Mouse (Mus musculus) brain, adult 2 months (tissue): ENCODE measurements around the gene Slc41a3.
A peak's percentile ranks its signal among the peaks of the same experiment; 100 is the strongest.

Experiments used
- DNase-seq: peaks from one replicate; pipeline ENCODE4 v3.0.0; 2011; ENCODE audit warnings: low read depth, low spot score

The Slc41a3 gene

DNA sequence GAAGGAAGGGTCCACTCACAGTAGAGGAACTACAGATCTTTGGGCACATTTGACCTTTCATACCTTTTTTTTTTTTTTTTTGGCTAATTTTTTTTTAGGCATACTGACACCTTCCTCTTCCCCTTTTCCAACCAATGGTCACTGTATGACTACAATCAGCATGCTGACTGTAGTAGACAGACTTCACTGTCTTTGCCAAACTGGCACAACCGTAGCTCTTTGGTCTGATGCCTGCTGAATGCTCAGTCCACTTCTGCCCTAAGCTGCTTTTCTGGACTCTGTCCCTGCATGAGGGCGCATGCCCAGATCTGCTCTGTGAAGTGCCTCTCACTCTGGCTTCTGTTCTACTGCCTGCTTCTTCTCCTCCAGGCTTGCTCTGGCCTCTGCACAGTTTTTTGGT, 6.9 kb upstream of the Slc41a3 start:
- peak; percentile 98 for DNase-seq

DNA sequence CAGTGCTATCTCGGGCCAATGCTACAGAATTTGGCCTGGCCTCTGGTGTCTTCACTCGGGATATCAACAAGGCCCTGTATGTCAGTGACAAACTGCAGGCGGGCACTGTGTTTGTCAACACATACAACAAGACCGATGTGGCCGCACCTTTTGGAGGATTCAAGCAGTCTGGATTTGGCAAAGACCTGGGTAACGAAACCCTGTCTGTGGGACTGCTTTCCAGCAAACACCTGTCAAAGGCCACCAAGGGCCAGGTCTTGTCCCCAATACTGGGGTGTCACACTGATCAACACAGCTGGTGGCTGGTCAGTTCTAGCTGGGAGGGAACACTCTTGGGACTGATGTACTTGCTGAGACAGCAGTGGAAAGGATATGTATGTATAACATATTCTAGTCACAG, 6.3 kb upstream of the Slc41a3 start:
- no peak for DNase-seq

DNA sequence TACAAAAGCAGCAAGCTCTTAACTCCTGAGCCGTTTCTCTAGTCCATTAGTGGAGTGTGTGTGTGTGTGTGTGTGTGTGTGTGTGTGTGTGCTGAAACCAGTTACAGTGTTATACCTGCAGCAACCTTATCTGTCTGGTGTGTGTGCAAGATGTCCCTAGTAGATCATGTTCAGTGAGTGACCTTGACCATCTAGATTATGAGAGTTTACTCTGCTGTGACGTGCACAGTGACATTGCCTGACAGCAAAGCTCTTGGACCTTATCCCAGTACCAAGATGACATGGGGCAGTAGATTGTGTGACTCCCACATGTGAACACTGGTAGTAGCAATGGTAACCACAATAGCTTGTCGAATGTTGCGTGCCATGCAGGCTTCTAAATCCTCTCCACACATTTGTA, 4.2 kb upstream of the Slc41a3 start:
- DNase-seq, result no peak

DNA sequence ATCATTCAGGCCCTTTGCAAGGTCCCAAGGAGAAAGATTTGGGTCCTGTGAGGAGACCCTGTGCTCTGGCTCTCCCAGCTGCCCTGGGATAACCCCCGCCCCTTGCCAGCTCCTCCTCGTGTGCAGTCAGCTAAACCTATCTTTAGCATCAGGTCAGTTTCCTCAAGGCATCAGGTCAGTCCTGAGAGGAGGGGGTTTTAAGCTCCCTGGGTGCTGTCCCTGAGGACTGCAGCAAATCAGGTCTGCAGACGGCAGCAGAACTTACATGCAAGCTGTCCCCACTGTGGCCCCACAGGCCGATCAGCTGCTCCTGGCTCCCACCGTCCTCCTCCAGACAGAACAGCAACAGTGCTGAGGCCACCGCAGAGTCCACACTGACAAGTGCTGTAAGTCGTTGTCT, 2.8 kb upstream of the Slc41a3 start:
- DNase-seq, result no peak

DNA sequence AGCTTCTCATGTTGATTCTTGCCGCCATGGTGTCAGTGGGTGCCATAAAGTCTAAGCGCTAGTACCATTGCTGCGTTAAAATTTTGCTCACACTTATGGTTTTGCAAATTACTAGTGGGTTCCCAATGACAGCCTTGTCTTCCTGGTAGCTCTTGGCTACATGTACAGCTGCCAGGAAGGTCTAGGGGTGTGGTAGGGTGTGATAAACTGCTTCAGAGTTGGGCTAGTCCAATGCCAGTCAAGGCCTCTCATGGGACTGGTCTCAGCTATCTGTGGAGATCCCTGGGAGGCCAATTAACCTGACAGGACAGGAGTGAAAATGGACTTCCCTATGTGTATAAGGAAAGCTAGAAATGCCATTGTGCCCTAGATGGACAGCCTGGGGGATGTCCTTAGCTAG, 2.2 kb upstream of the Slc41a3 start:
- DNase-seq, result no peak

DNA sequence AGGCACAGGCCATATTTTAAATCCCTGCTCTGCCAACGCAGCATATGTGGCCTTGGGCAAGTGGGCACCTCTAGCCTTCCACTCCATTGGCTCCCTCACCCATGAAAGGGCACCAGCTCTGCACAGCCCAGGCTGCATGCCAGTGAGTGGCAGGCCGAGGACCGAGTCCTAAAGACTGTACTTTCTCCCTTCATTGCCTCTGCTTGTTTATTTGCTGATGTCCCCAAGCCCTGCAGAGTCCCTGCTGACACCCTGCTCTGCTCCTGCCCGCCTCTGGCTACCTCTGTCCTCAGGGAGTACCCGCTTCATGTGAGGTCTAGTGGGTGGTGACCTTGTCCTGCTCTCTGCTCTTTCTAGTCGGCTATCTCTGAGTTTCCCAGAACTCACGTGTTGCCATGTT, 1.4 kb upstream of the Slc41a3 start:
- no peak for DNase-seq

DNA sequence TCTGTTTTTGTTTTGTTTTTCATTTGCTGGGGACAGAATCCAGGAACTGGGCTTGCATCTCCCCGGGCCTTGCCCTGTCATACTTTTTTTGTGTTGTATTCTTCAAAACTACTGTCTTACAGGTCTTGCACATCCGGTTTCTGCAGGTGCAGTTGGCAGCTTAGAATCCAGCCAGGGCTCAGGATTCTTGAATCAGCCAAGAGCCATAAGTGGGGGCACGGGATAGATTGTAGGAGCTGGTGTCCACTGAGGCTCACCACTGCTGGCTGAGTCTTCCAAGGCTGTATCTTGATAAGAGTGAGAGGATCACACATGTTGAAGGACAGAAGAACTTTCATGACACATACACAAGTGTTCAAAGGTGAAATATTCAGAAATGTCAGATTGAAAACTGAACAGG, 395 bp upstream of the Slc41a3 start:
- no peak for DNase-seq

DNA sequence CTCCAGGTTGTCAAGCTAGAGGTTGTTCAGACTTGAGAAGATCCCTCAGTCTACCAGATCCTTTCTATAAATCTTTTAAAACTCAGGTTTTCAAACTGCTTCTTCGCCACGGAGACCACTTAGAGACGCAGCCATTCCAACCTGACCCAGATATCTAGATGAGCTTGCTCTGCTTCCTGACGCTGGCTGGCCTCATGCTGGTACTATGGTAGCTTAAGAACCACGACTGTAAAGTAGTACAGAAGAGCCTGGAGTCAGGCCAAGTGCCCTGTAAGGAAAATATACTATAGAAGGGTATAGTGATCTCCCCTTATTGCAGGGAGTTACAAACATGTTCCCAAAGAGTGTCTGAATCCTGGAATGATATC, 757 bp downstream of the Slc41a3 start:
- no peak for DNase-seq

DNA sequence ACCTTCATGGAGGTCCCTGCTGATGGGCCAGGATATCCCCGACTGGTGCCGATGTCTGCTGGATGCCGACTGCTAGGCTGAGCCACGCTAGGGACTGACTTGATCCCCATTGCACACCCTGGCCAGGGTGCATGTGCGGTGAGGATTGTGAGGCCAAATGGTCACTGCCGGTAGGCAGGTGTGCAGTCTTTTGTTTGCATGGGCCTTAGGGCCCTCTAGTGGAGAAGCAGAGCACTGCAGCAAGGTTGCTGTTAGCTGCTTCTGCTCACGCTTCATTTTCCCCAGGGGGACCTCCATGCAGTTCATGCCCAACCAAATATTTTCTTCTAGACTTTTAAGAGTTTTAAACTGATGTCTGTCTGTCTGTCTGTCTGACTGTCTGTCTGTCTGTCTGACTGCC, 2.0 kb downstream of the Slc41a3 start:
- peak; percentile 85 for DNase-seq

DNA sequence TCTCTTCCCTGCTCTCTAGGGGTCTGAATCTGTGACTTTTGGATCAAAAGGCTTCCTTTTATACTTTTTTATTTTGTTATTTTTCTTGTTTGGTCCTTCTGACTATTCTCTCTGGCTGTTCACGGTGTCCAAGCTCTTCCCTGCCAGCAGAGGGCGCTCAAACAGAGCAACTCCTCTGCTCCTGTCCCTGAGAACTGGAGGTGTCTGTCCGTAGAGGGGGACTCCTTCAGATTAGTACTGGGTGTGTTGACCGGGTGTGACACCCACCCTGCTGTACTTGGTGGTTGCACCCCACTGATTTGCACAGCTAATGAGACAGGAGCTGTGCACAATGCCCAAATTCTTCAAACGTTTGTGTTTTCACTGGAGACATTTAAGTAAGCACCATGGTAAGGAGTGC, 2.7 kb downstream of the Slc41a3 start:
- peak; percentile 82 for DNase-seq

DNA sequence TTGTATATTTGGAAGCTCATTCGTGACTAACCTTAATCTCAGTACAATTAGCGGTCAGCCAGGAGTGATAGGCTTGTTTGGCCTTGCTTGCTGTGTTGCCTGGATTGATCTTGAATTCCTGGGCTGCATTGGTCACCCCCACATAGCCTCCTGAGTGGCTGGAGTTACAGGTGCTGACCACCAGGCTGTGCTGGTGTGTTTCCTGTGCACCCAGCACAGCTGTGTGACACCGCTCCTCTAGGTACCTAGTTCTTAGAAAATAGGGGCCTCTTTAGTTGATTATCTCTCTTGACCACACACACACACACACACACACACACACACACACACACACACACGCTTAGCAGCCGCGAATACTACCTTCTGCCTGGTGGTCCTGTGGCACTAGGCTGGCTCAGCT, 3.7 kb downstream of the Slc41a3 start:
- no peak for DNase-seq

DNA sequence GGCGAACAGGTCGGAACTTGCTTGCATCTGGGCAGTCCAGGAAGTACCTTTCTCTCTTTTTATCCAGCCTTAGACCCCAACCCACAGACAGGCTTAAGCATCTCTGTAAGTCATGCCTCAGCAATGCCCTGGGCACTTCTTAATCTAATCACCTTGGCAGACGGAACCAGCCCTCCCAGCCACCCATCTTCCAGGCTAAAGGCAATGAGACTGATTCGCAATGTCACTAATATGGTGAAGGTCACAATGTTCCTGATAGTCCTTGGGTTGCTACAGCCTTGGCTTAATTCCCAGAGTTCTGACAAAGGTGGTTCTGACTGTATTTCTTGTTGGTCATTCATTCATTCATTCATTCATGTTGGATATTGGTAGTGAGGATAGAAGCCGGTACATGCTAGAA, 5.7 kb downstream of the Slc41a3 start:
- DNase-seq, result no peak

DNA sequence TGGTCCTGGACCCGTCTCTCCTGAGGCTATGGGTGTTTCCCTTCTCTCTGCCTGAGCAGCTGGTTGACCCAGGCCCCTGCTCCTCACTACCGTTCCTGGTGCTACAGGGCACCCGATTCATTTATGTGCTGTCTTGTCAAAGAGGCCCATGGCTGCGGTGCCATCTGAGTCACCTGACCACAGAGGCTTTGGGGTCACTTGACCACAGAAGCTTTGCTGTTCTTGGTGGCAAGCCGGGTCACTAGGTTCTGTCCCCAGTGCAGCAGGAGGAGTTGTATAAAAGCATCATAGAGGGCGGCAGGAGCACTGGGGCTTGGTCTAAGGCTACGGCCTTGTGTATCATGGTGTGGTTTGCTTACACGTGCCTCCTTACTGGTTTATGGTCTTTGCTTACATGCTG, 8.8 kb downstream of the Slc41a3 start:
- no peak for DNase-seq

DNA sequence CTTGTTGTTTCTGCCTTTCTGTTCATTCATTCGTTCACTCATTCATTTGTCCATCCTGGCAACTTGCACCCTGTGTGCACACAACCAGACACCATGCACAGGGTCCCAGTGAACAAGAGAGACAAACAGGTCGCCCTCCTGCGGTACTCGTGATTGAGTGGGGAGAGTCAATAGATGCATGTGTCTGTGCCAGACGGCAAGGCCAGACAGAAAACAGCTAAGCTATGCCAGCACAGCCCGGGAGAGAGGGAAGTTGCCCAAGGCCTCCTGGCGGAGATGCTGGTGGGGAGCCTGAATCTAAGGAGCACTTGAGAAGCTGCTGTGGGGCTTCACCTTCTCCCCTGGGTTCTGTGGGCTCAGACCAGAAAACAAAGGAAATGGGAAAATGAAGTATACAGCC, 10.8 kb downstream of the Slc41a3 start:
- no peak for DNase-seq

DNA sequence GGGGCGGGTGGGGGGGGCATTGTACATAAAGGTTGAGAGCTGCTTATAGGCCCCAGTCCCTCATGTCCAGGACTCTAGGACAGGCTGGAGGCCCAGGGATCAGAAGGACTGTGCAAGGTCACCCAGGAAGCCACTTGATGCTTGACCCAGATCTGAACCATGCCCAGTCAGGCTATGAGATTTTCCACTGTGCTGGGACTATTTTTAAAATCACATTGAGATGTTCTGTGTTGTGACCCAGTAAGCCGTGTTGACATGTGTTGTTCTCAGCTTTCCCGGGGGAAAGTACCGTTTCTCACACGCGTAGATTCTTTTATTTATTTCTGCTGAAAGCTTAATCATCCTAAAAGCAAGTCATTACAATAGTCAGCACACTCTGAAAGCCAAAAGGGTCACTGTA, 11.5 kb downstream of the Slc41a3 start:
- DNase-seq, result peak; percentile 28

DNA sequence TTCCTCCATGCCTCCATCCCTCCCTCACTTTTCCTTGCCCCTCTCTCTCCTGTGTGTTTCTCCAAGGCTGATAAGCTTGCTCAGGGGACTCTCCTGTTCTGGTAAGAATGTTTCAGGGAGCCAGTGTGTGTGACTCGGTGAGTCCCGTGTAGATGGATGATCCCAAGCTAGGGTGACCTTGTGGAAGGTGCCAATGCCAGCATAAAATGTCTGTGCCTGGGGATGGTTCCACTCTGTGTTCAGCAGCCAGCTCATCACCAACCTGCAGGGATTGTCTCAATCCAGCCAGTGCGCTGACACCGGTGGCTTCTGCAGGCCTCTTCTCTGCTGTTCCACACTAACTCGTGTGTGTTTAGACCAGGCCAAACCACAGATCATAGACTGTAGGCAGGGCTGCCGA, 12.0 kb downstream of the Slc41a3 start:
- DNase-seq, result no peak

DNA sequence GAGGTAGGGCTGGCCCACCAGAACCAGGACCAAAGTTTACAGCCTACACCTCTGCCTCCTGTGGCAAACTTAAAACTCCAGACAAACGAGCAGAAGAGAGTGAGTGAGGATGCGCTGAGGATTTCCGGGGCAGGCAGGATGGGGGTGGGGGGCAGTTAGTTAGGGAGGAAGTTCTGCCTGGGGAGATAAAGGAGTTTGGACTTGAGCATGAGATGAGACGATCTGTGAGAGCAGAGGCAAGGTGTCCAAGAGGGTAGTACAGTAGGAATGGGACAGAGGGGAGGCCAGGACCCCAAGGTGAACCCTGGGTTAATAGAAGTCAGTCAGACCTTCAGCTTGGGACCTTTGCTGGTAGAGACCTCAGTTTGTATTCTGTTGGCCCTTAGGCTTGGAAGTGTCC, 13.7 kb downstream of the Slc41a3 start:
- no peak for DNase-seq

DNA sequence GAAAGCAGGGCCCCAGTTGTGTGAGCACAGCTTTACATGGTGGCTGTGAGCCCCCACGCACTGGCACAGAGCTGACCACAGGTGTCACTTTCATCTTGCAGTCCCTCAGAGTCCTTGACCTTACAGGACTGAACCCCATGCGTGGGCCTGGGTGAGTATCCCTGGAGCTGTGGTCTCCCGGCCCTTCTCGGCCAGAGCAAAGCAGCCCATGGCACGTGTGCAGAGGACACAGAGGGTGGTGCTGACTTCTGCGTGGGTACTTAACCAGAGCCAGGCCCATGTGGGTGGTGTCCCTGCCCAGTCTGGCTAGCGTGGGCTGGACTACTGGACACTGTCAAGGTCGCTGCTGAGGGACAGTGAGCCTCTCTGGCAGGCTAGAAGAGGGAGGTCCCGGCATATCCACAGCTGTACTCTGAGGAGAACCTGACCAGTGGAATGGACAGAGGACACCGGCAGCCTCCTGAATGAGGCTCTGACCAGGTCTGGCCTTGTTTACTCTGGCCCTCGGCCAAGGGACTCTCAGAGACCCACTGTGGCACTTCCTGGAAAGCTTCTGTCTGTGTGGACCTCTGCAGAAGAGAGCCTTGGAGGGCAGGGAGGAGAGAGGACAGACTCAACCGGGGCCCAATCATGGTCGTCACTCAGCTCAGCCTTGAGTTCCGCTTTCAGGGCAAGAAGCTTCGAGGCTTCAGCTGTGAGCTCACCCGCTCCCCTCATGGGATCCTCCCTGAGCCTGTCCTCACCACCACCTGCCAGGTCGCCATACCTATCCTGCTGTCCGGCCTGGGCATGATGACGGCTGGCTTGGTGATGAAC, 14.5 kb downstream of the Slc41a3 start:
- DNase-seq, result no peak

DNA sequence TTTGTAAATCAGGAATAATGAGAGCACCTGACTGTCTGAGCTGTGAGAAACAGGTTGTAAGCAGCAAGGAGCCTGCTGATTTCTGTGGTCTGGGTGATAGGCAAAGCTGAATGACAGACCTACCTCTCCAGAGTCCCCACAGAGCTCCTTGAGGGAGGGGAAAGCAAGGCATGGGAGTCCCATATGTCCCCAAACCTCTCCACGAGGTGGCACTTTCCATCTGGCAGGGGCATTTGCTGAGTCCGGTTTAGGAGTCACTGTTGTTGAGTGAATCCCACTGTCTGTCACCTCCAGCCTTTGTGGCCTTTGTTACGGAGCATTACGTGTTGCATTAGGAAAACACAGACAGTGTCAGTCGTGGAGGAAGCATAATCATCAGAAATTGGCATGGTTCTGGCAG, 15.4 kb downstream of the Slc41a3 start:
- no peak for DNase-seq

DNA sequence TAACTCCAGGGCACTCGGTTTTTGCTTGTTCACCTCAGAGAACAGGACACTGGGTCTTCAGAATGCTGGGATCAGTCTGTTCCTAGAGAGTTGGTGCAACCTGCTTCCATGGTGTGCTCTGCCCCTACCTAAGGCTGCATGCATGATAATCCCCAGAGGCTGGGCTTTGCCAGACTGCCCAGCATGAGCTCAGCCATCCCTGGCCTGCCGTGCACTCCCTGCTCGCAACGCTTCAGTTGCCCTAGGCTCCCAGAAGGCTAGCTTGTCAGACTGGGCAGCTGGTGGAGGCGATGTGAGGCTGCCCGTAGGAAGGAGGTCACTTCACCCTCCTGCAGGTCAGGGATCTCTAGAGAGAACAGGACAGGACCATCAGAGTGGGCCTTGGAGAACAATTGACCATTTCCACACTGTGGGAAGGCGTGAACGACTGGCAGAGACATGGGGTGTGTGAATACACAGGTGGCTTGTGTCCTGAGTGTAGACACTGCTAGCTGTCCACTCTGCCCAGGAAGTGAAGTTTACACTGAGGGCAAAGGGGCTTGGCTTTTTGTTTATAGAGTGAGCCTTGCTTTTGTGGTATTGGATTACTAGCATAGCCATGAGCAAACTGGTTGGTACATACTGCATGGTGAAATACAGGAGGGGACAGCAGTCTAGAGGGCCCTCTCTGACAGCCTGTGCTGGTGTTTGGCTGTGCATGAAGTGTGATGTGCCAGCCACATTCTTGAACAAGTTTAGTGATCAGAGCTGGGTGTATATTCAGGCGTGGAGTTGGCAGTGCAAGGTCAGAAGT, 16.5 kb downstream of the Slc41a3 start:
- DNase-seq, result no peak

DNA sequence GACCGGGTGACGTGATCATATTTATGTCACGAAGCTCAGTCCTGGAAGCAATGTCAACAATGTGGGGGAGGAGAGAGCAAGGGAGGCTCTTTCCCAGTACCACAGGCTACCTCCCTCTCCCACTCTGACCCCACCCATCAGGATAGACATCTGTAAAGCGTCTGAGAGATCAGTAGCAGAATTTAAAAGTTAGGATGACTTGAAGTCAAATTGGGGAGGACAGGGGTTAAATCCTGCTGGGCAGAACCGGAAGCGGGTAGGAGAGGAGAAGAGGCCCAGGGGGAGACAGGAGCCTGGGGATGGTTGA, 17.0 kb downstream of the Slc41a3 start:
- no peak for DNase-seq

DNA sequence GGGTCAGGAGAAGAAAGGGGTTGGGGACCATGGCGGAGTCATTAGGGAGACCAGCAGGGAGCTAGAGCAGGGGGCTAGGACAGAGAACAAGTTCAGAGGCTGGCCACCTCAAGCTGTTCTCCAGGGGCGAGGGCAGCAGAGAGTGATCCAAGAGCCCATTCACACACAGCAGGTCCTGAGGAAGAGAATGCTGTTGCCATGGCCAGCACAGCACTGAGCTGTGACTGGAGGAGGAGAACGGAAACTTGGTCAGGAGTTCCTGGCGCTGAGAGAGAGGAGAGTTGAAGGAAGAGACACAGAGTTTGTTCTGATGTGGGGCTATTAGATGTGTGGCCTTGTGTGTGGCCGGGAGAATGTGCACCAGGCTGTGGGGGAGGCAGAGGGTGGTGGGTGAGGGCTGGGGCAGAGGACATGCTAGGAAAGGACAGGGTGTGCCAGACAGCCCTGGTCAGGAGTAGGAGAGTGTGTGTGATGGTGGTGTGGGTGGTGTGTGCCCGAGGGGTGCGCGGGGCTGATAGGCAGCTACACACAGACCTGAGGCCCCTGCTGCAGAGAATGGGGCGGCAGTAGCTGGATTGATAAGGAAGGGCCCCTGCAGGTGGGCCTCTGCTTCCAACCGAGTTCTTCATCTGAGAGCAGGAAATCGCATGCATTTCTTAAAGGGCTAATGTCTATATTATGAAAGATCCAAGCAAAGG, 18.4 kb downstream of the Slc41a3 start:
- no peak for DNase-seq

DNA sequence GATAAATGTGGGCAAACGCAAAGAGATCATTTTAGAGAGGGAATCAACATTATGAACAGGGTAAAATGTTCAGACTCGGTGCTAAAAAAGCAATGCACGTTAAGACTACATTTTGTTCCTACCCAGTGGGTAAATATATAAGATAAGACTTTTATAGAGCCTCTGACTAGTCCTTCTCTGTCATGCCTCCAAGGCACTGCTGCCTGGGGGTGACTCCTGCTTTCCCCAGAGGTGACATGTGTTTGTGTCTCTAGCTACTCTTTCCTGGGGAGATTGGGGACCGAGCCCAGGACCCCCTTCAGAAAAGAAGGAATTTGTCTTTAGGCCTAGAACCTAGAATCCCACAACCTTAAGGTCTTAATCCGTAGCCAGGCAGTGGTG, 18.9 kb downstream of the Slc41a3 start:
- no peak for DNase-seq
